Mouse (Mus musculus): ENCODE measurements around the gene Pth2. TPM values are rescaled to one million over a fixed set of nuclear protein-coding genes. Genes with fewer than 3 reads are reported as not detected.

Gene Pth2
- total and polyA plus RNA-seq, 3 experiments: not detected

GRCm38 (mm10) chr7:45154993-45155514 is 25.7 kb upstream of the Pth2 start:
- H3K4me1 ChIP-seq (ENCODE audit: control insufficient read depth, insufficient read depth, low read length): peaks cover 6% of the 10 kb centered on the region; the same call in 1 of the 2 replicates
- no peaks in the 10 kb centered on the region for H3K27me3 ChIP-seq (ENCODE audit: control insufficient read depth, insufficient read depth, low read length)
- intact Hi-C loops (cut with DNase I): loop anchor here (1.0 kb wide), 1 partner anchor 26 kb away; no protein-coding TSS in a partner anchor
- H3K79me2 ChIP-seq (replicated peaks; ENCODE audit: control insufficient read depth, insufficient read depth, low read length): no peaks in the 10 kb centered on the region
- no peak overlapping the region for H3K9ac ChIP-seq (ENCODE audit: low read depth, low read length)
- peak; percentile 55 to 61 for DNase-seq
- peaks cover 2% of the 10 kb centered on the region for H3K36me3 ChIP-seq (ENCODE audit: control insufficient read depth, insufficient read depth, low read length)
- TF ChIP-seq POLR2A (IDR thresholded peaks at IDR 0.05; ENCODE audit: insufficient read depth, low read depth, low read length) (no peak), CTCF (IDR thresholded peaks at IDR 0.05) (peak; percentile 66)
- H3K27ac ChIP-seq: peak overlapping the region; percentile 97
- 65% methylated on average over 12 of the region's 12 CpGs for WGBS
- peak overlapping the region; percentile 69 for H3K4me3 ChIP-seq

- no peak overlapping the region for H3K4me3 ChIP-seq
- TF ChIP-seq CTCF (IDR thresholded peaks at IDR 0.05): no peak
- no peak for TF ChIP-seq EP300 (IDR thresholded peaks at IDR 0.05; ENCODE audit: insufficient read depth, low read depth, low read length)
- TF ChIP-seq POLR2A (IDR thresholded peaks at IDR 0.05; ENCODE audit: insufficient read depth, low read depth, low read length): no peak
- WGBS: 82% methylated on average over 9 of the region's 9 CpGs
- H3K4me1 ChIP-seq (ENCODE audit: control insufficient read depth, insufficient read depth, low read length): peaks cover 5% of the 10 kb centered on the region; the same call in 1 of the 2 replicates
- intact Hi-C loops (cut with DNase I): no loop called here
- peaks cover 2% of the 10 kb centered on the region for H3K36me3 ChIP-seq (ENCODE audit: control insufficient read depth, insufficient read depth, low read length)
- no peaks in the 10 kb centered on the region for H3K27me3 ChIP-seq (ENCODE audit: control insufficient read depth, insufficient read depth, low read length)
- no peaks in the 10 kb centered on the region for H3K79me2 ChIP-seq (replicated peaks; ENCODE audit: control insufficient read depth, insufficient read depth, low read length)
- no peak overlapping the region for H3K9ac ChIP-seq (ENCODE audit: low read depth, low read length)
- H3K27ac ChIP-seq: no peak overlapping the region
- no peak for DNase-seq
These were observed 25.2 kb upstream of the Pth2 start for GRCm38 (mm10) chr7:45155590-45155989.

- no peak for TF ChIP-seq CTCF (IDR thresholded peaks at IDR 0.05)
- no peak for TF ChIP-seq EP300 (IDR thresholded peaks at IDR 0.05; ENCODE audit: insufficient read depth, low read depth, low read length)
- no peak for TF ChIP-seq POLR2A (IDR thresholded peaks at IDR 0.05; ENCODE audit: insufficient read depth, low read depth, low read length)
- Histone ChIP-seq H3K36me3 (ENCODE audit: control insufficient read depth, insufficient read depth, low read length) (peaks cover 2% of the 10 kb centered on the region), H3K79me2 (replicated peaks; ENCODE audit: control insufficient read depth, insufficient read depth, low read length) (no peaks in the 10 kb centered on the region), H3K27ac (no peak overlapping the region), H3K27me3 (ENCODE audit: control insufficient read depth, insufficient read depth, low read length) (no peaks in the 10 kb centered on the region), H3K4me1 (ENCODE audit: control insufficient read depth, insufficient read depth, low read length) (peaks cover 1% of the 10 kb centered on the region; the same call in 1 of the 2 replicates), H3K9ac (ENCODE audit: low read depth, low read length) (no peak overlapping the region), H3K4me3 (no peak overlapping the region)
- 89% methylated on average over 15 of the region's 15 CpGs for WGBS
- intact Hi-C loops (cut with DNase I): no loop called here
- no peak for DNase-seq
These were observed 24.6 kb upstream of the Pth2 start for GRCm38 (mm10) chr7:45156206-45156605.

GRCm38 (mm10) chr7:45157459-45157858 is 23.3 kb upstream of the Pth2 start:
- Histone ChIP-seq H3K9ac (ENCODE audit: low read depth, low read length) (no peak overlapping the region), H3K79me2 (replicated peaks; ENCODE audit: control insufficient read depth, insufficient read depth, low read length) (no peaks in the 10 kb centered on the region), H3K27me3 (ENCODE audit: control insufficient read depth, insufficient read depth, low read length) (no peaks in the 10 kb centered on the region), H3K4me1 (ENCODE audit: control insufficient read depth, insufficient read depth, low read length) (peaks cover 3% of the 10 kb centered on the region; the same call in 1 of the 2 replicates), H3K4me3 (no peak overlapping the region), H3K27ac (no peak overlapping the region), H3K36me3 (ENCODE audit: control insufficient read depth, insufficient read depth, low read length) (peaks cover 2% of the 10 kb centered on the region)
- intact Hi-C loops (cut with DNase I): no loop called here
- no peak for TF ChIP-seq POLR2A (IDR thresholded peaks at IDR 0.05; ENCODE audit: insufficient read depth, low read depth, low read length)
- TF ChIP-seq CTCF (IDR thresholded peaks at IDR 0.05): no peak
- TF ChIP-seq EP300 (IDR thresholded peaks at IDR 0.05; ENCODE audit: insufficient read depth, low read depth, low read length): no peak
- DNase-seq: no peak
- WGBS: 85% methylated on average over 14 of the region's 14 CpGs

- Histone ChIP-seq H3K27ac (no peak overlapping the region), H3K4me1 (ENCODE audit: control insufficient read depth, insufficient read depth, low read length) (peaks cover 3% of the 10 kb centered on the region; the same call in 1 of the 2 replicates), H3K4me3 (no peak overlapping the region), H3K27me3 (ENCODE audit: control insufficient read depth, insufficient read depth, low read length) (peaks cover 1% of the 10 kb centered on the region; the same call in 1 of the 2 replicates), H3K9ac (ENCODE audit: low read depth, low read length) (no peak overlapping the region), H3K36me3 (ENCODE audit: control insufficient read depth, insufficient read depth, low read length) (no peaks in the 10 kb centered on the region), H3K79me2 (replicated peaks; ENCODE audit: control insufficient read depth, insufficient read depth, low read length) (no peaks in the 10 kb centered on the region)
- intact Hi-C loops (cut with DNase I): no loop called here
- TF ChIP-seq POLR2A (IDR thresholded peaks at IDR 0.05; ENCODE audit: insufficient read depth, low read depth, low read length) (no peak), CTCF (IDR thresholded peaks at IDR 0.05) (no peak), EP300 (IDR thresholded peaks at IDR 0.05; ENCODE audit: insufficient read depth, low read depth, low read length) (no peak)
- no peak for DNase-seq
- 97% methylated on average over 6 of the region's 6 CpGs for WGBS
These were observed 21.8 kb upstream of the Pth2 start for GRCm38 (mm10) chr7:45158991-45159390.

- TF ChIP-seq POLR2A (IDR thresholded peaks at IDR 0.05; ENCODE audit: insufficient read depth, low read depth, low read length) (no peak), EP300 (IDR thresholded peaks at IDR 0.05; ENCODE audit: insufficient read depth, low read depth, low read length) (no peak), CTCF (IDR thresholded peaks at IDR 0.05) (no peak)
- H3K27ac ChIP-seq: no peak overlapping the region
- H3K4me3 ChIP-seq: no peak overlapping the region
- WGBS: 89% methylated on average over 6 of the region's 6 CpGs
- H3K36me3 ChIP-seq (ENCODE audit: control insufficient read depth, insufficient read depth, low read length): no peaks in the 10 kb centered on the region
- H3K4me1 ChIP-seq (ENCODE audit: control insufficient read depth, insufficient read depth, low read length): peaks cover 2% of the 10 kb centered on the region
- no peaks in the 10 kb centered on the region for H3K79me2 ChIP-seq (replicated peaks; ENCODE audit: control insufficient read depth, insufficient read depth, low read length)
- peaks cover 3% of the 10 kb centered on the region; the same call in 1 of the 2 replicates for H3K27me3 ChIP-seq (ENCODE audit: control insufficient read depth, insufficient read depth, low read length)
- intact Hi-C loops (cut with DNase I): loop anchor here (5.0 kb wide), 1 partner anchor 137 kb away; no protein-coding TSS in a partner anchor
- no peak for DNase-seq
- no peak overlapping the region for H3K9ac ChIP-seq (ENCODE audit: low read depth, low read length)
These were observed 20.4 kb upstream of the Pth2 start for GRCm38 (mm10) chr7:45160316-45160800.

Data from heart, adult 2 months (tissue).